13 mouse cellular contexts compared by ENCODE assay signal in genomic region chr13:45778750-45779149, GRCm38 (mm10).
DNase-seq lines count a peak whose midpoint lies in the region; ATAC-seq and TF ChIP-seq lines count a peak whose summit lies in the region.
"Had no signal": no experiment of that assay in that cellular context is flagged by ENCODE, and none has a peak within 500 bp of the region (broad histone marks: within the 10 kb centered on the region; RNA-seq: fewer than 3 reads in every experiment).

No protein-coding gene starts in this region.

- H3K4me3 ChIP-seq in kidney, adult 2 months (ENCODE audit: insufficient read depth, low read depth, low read length): no peak overlapping the region
- H3K4me3 ChIP-seq in midbrain, embryonic 16.5 days (ENCODE audit: low read depth, low read length): no peak overlapping the region
- H3K4me3 ChIP-seq in midbrain, embryonic 15.5 days: no peak overlapping the region
- H3K4me3 ChIP-seq in limb, embryonic 13.5 days: no peak overlapping the region
- H3K4me3 ChIP-seq in forebrain, embryonic 16.5 days (replicated peaks; ENCODE audit: low read length): no peak overlapping the region
- H3K4me3 ChIP-seq in heart, embryonic 12.5 days: no peak overlapping the region
- H3K4me3 ChIP-seq: heart, embryonic 13.5 days; stomach, embryonic 15.5 days had no signal

- in situ Hi-C loops in Patski (cut with MboI; ENCODE audit: low pct_unique_long_range_greater_than_20kb): no loop called here

- H3K9me3 ChIP-seq in midbrain, embryonic 16.5 days (replicated peaks; ENCODE audit: control insufficient read depth, low read length, poor library complexity, severe bottlenecking): no peaks in the 10 kb centered on the region
- H3K9me3 ChIP-seq in midbrain, embryonic 15.5 days: no peaks in the 10 kb centered on the region
- no peaks in the 10 kb centered on the region for H3K9me3 ChIP-seq in limb, embryonic 13.5 days
- 0 out of 2 replicates have a peak, but pooled peaks cover 4% of the 10 kb centered on the region for H3K9me3 ChIP-seq in forebrain, embryonic 16.5 days (ENCODE audit: control insufficient read depth, low read length)
- no peaks in the 10 kb centered on the region for H3K9me3 ChIP-seq in heart, embryonic 12.5 days (replicated peaks)
- H3K9me3 ChIP-seq: stomach, embryonic 15.5 days had no signal

- POLR2A ChIA-PET in Patski (lab: Charles Lee): interaction anchor here (1.2 kb wide), 1 partner anchor 9 kb away, joined by 3 read pairs; no protein-coding TSS in a partner anchor

- no peak overlapping the region for H3K27ac ChIP-seq in kidney, adult 2 months (ENCODE audit: insufficient read depth, low read depth, low read length)
- peak overlapping the region; percentile 33; the same call in 1 of the 2 replicates for H3K27ac ChIP-seq in midbrain, embryonic 16.5 days (ENCODE audit: low read length)
- no peak overlapping the region for H3K27ac ChIP-seq in midbrain, embryonic 15.5 days
- H3K27ac ChIP-seq in limb, embryonic 13.5 days: peak overlapping the region; percentile 72; the same call in 1 of the 2 replicates
- no peak overlapping the region for H3K27ac ChIP-seq in forebrain, embryonic 16.5 days (ENCODE audit: low read length)
- H3K27ac ChIP-seq in heart, embryonic 12.5 days (ENCODE audit: poor library complexity, severe bottlenecking): no peak overlapping the region
- H3K27ac ChIP-seq: heart, embryonic 13.5 days had no signal

- CTCF ChIA-PET in Patski (lab: Charles Lee): interaction anchor here (0.7 kb wide), 1 partner anchor 121 kb away, joined by 3 read pairs; no protein-coding TSS in a partner anchor

- ATAC-seq in midbrain, embryonic 16.5 days: no peak
- no peak for ATAC-seq in midbrain, embryonic 15.5 days (replicated peaks)
- ATAC-seq in Patski: no peak
- no peak for ATAC-seq in limb, embryonic 13.5 days (ENCODE audit: low FRiP score, low read depth)
- no peak for ATAC-seq in forebrain, embryonic 16.5 days
- no peak for ATAC-seq in heart, embryonic 12.5 days (ENCODE audit: insufficient number of reproducible peaks, low FRiP score)

- H3K4me1 ChIP-seq in kidney, adult 2 months (ENCODE audit: control insufficient read depth, insufficient read depth, low read length): no peaks in the 10 kb centered on the region
- peaks cover 16% of the 10 kb centered on the region for H3K4me1 ChIP-seq in midbrain, embryonic 16.5 days (ENCODE audit: control insufficient read depth, insufficient read depth, low read length)
- H3K4me1 ChIP-seq in midbrain, embryonic 15.5 days: peaks cover 9% of the 10 kb centered on the region; the same call in 1 of the 2 replicates
- peaks cover 24% of the 10 kb centered on the region for H3K4me1 ChIP-seq in limb, embryonic 13.5 days
- peaks cover 14% of the 10 kb centered on the region for H3K4me1 ChIP-seq in forebrain, embryonic 16.5 days (replicated peaks; ENCODE audit: control insufficient read depth, insufficient read depth, low read length)
- peaks cover 23% of the 10 kb centered on the region for H3K4me1 ChIP-seq in heart, embryonic 12.5 days (replicated peaks)
- H3K4me1 ChIP-seq: stomach, embryonic 15.5 days had no signal

- no peak overlapping the region for H3K9ac ChIP-seq in midbrain, embryonic 16.5 days (ENCODE audit: low read depth, low read length)
- no peak overlapping the region for H3K9ac ChIP-seq in midbrain, embryonic 15.5 days
- no peak overlapping the region for H3K9ac ChIP-seq in limb, embryonic 13.5 days
- H3K9ac ChIP-seq in forebrain, embryonic 16.5 days (replicated peaks; ENCODE audit: low read depth, low read length): no peak overlapping the region
- H3K9ac ChIP-seq in heart, embryonic 12.5 days: no peak overlapping the region
- H3K9ac ChIP-seq: heart, embryonic 13.5 days; stomach, embryonic 15.5 days had no signal

- H3K36me3 ChIP-seq in kidney, adult 2 months (ENCODE audit: control insufficient read depth, insufficient read depth, low read length): no peaks in the 10 kb centered on the region
- no peaks in the 10 kb centered on the region for H3K36me3 ChIP-seq in midbrain, embryonic 16.5 days (ENCODE audit: control insufficient read depth, insufficient read depth, low read length)
- no peaks in the 10 kb centered on the region for H3K36me3 ChIP-seq in midbrain, embryonic 15.5 days (replicated peaks)
- 0 out of 2 replicates have a peak, but pooled peaks cover 3% of the 10 kb centered on the region for H3K36me3 ChIP-seq in limb, embryonic 13.5 days
- no peaks in the 10 kb centered on the region for H3K36me3 ChIP-seq in forebrain, embryonic 16.5 days (ENCODE audit: control insufficient read depth, insufficient read depth)
- H3K36me3 ChIP-seq in heart, embryonic 12.5 days: peaks cover 12% of the 10 kb centered on the region
- H3K36me3 ChIP-seq: stomach, embryonic 15.5 days had no signal

- H3K4me2 ChIP-seq in midbrain, embryonic 16.5 days (ENCODE audit: low read length): no peak overlapping the region
- no peak overlapping the region for H3K4me2 ChIP-seq in midbrain, embryonic 15.5 days
- H3K4me2 ChIP-seq in limb, embryonic 13.5 days (replicated peaks): no peak overlapping the region
- no peak overlapping the region for H3K4me2 ChIP-seq in forebrain, embryonic 16.5 days (ENCODE audit: low read length)
- no peak overlapping the region for H3K4me2 ChIP-seq in heart, embryonic 12.5 days
- H3K4me2 ChIP-seq: heart, embryonic 13.5 days; stomach, embryonic 15.5 days had no signal

- TF ChIP-seq CTCF in kidney, adult 2 months (conservative IDR thresholded peaks at IDR 0.05; ENCODE audit: insufficient read depth, insufficient read length, low read depth, low read length): peak; percentile 48
- TF ChIP-seq CTCF in Patski (IDR thresholded peaks at IDR 0.05): peak; percentile 39

- WGBS in kidney, adult 2 months: 96% methylated on average over 5 of the region's 5 CpGs
- 89% methylated on average over 5 of the region's 5 CpGs for WGBS in midbrain, embryonic 16.5 days
- WGBS in midbrain, embryonic 15.5 days: 92% methylated on average over 5 of the region's 5 CpGs
- WGBS in limb, embryonic 13.5 days: 95% methylated on average over 5 of the region's 5 CpGs
- WGBS in forebrain, embryonic 16.5 days: 87% methylated on average over 5 of the region's 5 CpGs
- 81% methylated on average over 5 of the region's 5 CpGs for WGBS in heart, embryonic 12.5 days

- TF ChIP-seq POLR2A in kidney, adult 2 months (IDR thresholded peaks at IDR 0.05; ENCODE audit: low read depth, low read length): no peak

- no peak for DNase-seq in kidney, adult 2 months
- DNase-seq in kidney, postnatal 36 days: no peak
- no peak for DNase-seq in Patski (ENCODE audit: low read depth, low spot score)
- DNase-seq: cerebellum, postnatal 36 days; kidney, postnatal 4 days; right cerebral cortex, postnatal 4 days had no signal

- H3K27me3 ChIP-seq in kidney, adult 2 months (replicated peaks; ENCODE audit: control insufficient read depth, insufficient read depth, low read length): no peaks in the 10 kb centered on the region
- no peaks in the 10 kb centered on the region for H3K27me3 ChIP-seq in midbrain, embryonic 16.5 days (ENCODE audit: control insufficient read depth, insufficient read depth, low read depth, low read length)
- H3K27me3 ChIP-seq in midbrain, embryonic 15.5 days (replicated peaks): no peaks in the 10 kb centered on the region
- H3K27me3 ChIP-seq in Patski: no peaks in the 10 kb centered on the region
- H3K27me3 ChIP-seq in limb, embryonic 13.5 days: no peaks in the 10 kb centered on the region
- H3K27me3 ChIP-seq in forebrain, embryonic 16.5 days (replicated peaks; ENCODE audit: control insufficient read depth, insufficient read depth, low read length): no peaks in the 10 kb centered on the region
- no peaks in the 10 kb centered on the region for H3K27me3 ChIP-seq in heart, embryonic 12.5 days (replicated peaks)
- H3K27me3 ChIP-seq: heart, embryonic 13.5 days; stomach, embryonic 15.5 days had no signal

Comparison
In these comparisons a context has a peak if more than half of its experiments do, and no peak if none do; other contexts are left out.
1. H3K27ac ChIP-seq: peak in midbrain, embryonic 16.5 days (single experiment) and limb, embryonic 13.5 days (single experiment); none in kidney, adult 2 months (single experiment), midbrain, embryonic 15.5 days (single experiment), forebrain, embryonic 16.5 days (single experiment) and heart, embryonic 12.5 days (single experiment).